Mouse (Mus musculus): ENCODE results near the gene Zc3hav1.
"Not testable (repeated sequence)": the region's sequence is repeated elsewhere in the genome, so short reads cannot be mapped to it uniquely, and the experiment has no call there.

Zc3hav1 gene

GRCm38 (mm10) chr6:38353811-38354722 is at the start of gene Zc3hav1:
Gene Zc3hav1, minus strand, starts transcription at chr6:38354603.
- DNase-seq (ENCODE audit: extremely low read depth, low read depth, low spot score) = no peak

DNA sequence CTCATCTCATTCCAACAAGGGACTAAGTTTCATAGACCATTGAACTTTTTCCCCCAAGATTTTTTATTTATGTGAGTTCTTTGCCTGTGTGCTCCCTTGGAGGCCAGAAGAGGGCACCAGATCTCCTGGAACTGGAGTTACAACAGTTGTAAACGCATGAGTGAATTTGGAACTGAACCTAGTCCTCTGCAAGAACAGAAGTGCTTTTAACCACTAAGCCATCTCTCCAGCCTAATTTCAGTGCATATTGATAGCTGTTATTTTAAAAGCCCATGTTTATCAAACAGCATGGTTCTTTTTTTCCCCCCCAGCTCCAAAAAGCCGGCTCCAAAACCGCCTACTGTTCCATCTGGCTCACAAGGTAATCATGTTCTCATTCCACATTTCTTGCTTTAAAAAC is 35.3 kb upstream of the Zc3hav1 start:
- DNase-seq (ENCODE audit: extremely low read depth, low read depth, low spot score) = no peak

DNA sequence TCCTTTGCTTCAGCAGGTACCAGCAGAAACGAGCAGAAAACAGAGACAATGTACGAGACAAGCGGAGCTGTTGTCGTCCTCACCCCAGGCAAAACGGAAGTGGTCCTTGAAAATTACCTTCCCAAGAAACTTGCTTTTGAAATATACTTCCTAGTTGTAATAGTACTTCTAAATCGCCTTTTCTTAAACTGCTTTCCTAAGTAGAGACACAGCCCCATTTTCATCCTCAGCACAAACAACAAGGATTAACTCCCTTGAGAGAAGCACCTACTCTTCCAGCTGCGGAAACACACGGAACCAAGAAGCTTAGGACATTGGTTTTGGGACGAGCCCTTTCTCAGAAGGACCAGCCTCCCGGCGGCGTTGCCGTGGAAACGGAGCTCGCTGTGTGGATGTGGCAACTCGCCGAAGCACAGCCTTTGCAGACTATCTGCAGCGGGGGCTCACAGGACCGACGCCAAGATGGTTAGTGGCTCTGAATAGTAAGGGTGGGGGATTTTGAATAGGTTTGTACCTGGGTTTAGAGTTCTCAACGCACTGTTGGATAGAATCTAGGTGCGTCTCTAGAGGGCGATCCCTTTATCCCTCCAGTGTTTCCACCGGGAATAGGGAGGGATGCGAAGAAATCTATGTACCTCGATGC is 26.8 kb upstream of the Zc3hav1 start, which contains the start of gene Ttc26:
Gene Ttc26 (plus strand): TSS at position 341 of the 643 bp plus-strand sequence.
- peak; percentile 21 for DNase-seq (ENCODE audit: extremely low read depth, low read depth, low spot score)

GRCm38 (mm10) chr6:38380764-38381128 is 26.3 kb upstream of the Zc3hav1 start:
- DNase-seq (ENCODE audit: extremely low read depth, low read depth, low spot score) = no peak

DNA sequence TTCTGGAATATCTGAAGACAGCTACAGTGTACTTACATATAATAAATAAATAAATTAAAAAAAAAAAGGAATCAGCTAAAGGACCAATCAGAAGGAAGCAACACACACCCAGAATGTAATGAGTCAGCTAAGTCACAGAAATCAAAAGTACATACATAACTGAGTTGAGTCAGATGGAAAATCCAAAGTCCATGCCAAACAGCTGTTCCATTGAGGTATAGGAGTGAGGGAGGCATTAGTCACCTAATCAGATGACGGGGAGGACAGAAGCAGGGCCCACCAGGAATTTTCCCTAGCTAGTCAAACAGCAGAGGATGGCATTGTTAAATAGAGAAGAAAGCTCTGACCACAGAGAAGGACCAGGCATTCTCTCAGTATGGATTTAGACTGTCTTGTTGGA is 19.9 kb upstream of the Zc3hav1 start:
- DNase-seq (ENCODE audit: extremely low read depth, low read depth, low spot score) = no peak

DNA sequence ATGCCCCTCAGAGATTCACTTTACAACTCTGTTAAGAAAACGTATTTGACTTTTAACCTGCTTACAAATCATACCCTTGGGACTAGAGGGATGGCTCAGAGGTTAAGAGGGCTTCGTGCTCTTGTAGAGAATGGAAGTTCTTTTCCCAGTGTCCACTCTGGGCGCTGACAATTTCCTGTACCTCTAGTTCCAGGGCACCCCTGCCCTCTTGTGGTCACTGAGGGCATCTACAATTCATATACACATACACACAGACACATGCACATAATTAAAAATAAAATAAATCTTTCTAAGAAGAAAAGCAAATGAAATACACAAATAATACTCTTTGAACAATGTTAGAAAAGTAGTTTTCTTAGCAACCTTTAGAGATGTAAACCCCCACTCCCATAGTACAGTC is 15.5 kb upstream of the Zc3hav1 start:
- DNase-seq (ENCODE audit: extremely low read depth, low read depth, low spot score) = no peak

DNA sequence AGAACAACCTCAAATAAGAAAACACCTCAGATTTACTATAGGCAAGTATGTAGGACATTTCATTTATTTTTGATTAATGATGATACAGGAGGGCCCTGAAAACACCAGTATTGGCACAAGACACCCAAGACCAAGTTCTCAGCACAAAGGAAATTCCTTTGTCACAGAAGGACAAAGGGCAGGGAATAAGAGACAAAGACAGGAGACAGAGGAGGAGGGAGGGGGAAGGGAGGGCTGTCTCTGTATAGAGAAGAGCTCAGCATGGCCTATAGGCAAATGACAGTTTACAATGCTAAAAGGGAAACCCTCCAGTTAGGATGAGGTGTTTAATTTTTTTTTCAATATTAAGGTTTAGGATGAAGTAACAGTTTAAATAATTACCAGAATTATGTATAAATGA is 9.7 kb upstream of the Zc3hav1 start:
- DNase-seq (ENCODE audit: extremely low read depth, low read depth, low spot score) = no peak

- DNase-seq (ENCODE audit: extremely low read depth, low read depth, low spot score) = no peak
These were observed 9.0 kb upstream of the Zc3hav1 start for GRCm38 (mm10) chr6:38363370-38363769.

DNA sequence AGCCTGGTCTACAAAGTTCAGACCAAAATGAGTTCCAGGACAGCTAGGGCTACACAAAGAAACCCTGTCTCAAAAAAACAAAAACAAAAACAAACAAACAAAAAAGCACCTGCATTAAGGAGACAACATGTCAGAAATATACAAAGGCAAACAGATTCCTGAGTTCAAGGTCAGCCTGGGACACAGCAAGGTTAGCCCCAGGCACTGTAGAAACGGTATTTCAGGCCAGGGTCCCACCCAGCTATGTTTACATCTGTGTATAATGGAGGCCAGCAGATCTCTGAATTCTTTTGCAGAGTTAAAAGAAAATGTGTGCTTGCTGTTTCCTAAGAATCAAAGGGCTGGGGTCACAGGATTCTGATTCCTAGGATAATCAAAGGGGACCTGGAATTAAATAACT is 7.5 kb upstream of the Zc3hav1 start:
- no peak for DNase-seq (ENCODE audit: extremely low read depth, low read depth, low spot score)

DNA sequence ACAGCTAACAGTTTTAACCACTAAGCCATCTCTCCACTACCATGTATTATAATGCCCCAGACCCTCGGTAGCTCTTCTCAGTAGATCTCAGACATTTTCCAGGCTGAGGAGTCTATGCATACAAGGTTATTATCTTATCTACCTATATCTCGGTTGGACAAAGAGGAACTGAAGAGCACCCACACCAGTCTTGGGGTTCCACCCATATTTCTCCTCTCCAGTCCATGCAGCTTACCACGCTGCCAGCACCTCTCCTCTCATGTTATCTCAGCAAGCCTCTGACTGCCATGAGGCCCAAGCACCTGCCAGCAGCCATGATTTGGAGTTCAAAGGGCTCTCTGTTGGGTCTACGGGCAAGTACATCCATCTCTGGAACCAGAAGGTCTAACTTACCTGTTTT is 6.7 kb upstream of the Zc3hav1 start:
- no peak for DNase-seq (ENCODE audit: extremely low read depth, low read depth, low spot score)

GRCm38 (mm10) chr6:38359736-38360499 is 5.5 kb upstream of the Zc3hav1 start:
- no peak for DNase-seq (ENCODE audit: extremely low read depth, low read depth, low spot score)

GRCm38 (mm10) chr6:38359044-38359735 is 4.8 kb upstream of the Zc3hav1 start:
- not testable (repeated sequence) for DNase-seq (ENCODE audit: extremely low read depth, low read depth, low spot score)

DNA sequence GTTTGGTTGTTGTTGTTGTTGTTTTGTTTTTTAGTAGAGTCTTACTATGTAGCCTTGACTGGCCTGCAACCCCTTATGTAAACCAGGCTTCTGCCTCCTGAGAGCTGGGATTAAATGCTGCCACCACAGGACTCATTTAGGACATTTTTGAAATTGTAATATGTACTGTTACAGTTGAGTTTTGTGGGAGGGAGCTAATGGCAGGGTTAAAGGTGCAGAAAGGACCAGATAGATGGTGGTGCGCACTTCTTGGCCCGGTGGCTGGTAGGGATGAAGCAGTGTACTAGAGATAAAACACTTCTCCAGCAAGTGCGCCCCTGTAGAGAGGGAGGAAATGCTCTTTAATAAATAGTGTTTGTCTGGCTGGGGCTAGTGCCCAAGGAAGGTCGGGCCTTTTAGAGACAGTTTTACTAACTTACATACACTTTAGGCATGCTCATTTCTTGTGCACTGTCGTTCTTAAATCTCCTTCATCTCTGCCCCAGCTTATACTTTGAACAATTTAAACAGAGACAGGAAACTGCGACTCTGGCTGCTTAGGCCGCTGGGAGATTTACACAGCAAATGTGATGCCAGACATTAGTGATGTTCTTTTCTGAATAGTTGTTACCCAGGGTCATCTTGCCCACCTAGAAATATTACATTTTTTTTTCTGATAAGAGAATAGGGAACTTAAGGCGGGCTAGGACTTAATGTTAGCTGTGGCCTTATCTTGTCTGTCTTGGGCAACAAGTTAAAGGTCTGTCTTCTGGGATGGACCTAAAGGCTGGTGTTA is 4.0 kb upstream of the Zc3hav1 start:
- no peak for DNase-seq (ENCODE audit: extremely low read depth, low read depth, low spot score)

- DNase-seq (ENCODE audit: extremely low read depth, low read depth, low spot score) = no peak
These were observed 3.3 kb upstream of the Zc3hav1 start for GRCm38 (mm10) chr6:38357603-38358252.

DNA sequence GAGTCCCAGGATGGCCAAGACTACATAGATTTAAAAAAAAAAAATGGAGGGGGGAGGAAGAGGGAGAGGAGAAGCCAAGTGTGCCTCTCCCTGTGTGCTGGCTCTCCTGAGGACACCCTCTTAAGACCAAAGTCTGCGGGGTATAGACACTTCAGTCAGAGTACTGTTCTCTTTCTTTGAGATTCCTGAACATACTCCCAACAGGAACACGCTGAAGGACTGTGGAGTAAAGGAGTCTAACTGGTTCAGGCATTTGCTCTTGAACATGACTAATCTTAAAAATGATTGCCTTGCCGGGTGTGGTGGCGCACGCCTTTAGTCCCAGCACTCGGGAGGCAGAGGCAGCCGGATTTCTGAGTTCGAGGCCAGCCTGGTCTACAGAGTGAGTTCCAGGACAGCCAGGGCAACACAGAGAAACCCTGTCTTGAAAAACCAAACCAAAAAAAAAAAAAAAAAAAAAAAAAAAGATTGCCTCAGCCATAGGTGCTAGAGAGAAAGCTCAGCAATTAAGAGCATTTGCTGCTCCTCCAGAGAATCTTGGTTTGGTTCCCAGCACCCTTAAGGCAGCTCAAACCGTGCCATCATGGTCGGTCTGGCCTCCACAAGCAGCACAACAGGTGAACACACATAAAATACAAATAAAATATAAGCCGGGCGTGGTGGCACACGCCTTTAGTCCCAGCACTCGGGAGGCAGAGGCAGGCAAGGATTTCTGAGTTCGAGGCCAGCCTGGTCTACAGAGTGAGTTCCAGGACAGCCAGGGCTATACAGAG is 2.4 kb upstream of the Zc3hav1 start:
- DNase-seq (ENCODE audit: extremely low read depth, low read depth, low spot score) = not testable (repeated sequence)

GRCm38 (mm10) chr6:38355862-38356261 is 1.5 kb upstream of the Zc3hav1 start:
- no peak for DNase-seq (ENCODE audit: extremely low read depth, low read depth, low spot score)

DNA sequence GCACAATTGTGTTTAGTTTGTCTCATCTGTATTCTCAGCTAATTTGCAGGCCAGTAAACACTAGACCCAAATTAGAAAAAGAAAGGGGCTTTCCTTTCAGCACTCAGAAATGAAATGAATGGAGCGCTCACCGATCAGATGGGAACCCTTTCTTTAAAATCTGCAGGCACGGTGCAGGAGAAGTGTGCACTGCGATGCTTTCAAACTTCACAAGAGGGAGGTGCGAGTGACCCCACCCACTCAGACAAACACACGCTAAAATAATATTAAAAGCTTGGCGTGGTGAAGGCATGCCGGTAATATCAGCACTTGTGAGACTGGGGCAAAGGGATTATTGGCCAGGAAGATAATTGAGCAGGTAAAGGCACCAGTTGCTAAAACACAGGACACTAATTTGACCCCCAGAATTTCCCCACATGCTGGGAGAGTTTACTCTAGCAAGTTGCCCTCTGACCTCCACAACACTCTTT is 986 bp upstream of the Zc3hav1 start:
- DNase-seq (ENCODE audit: extremely low read depth, low read depth, low spot score) = no peak

DNA sequence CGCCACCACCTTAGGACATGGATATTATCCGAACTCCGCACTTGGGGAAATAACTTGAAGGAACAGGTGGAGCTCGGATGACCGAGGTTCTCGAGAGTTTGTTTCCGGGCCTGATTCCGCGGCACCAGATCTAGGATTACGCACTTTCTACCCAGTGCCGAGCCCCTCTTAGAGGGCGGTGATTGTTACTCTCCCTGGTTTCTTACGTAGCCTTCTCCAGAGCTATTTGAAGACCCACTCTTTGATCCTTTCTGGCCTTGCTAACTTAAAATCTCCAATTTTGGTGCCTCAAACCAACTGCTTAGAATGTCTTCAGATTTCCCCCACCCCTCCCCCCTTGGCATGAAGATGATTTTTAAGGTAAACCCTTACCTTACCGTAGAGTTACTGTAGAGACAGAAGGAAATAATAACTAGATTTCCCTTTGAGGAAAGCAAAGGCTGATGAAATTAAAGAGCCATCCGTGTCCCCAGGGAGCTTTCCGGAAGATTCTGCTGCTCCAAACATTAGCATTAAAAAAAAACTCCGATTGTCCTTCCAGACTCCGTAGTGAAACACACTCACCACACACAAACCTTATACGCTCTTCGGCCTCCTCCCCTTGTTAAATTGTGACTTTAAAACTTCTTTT is 435 bp upstream of the Zc3hav1 start:
- no peak for DNase-seq (ENCODE audit: extremely low read depth, low read depth, low spot score)

All from fat pad, adult 2 months (tissue).